Mouse (Mus musculus) c-Kit-positive CD71-negative TER-119-negative erythroid progenitor cells, embryonic 14.5 days (primary cell): ENCODE measurements around the gene Nt5c2.

Experiments
- DNase-seq: peaks from one replicate; pipeline ENCODE4 v3.0.0-alpha.2; 2013; ENCODE audit warnings: low read depth

Nt5c2 gene

DNA sequence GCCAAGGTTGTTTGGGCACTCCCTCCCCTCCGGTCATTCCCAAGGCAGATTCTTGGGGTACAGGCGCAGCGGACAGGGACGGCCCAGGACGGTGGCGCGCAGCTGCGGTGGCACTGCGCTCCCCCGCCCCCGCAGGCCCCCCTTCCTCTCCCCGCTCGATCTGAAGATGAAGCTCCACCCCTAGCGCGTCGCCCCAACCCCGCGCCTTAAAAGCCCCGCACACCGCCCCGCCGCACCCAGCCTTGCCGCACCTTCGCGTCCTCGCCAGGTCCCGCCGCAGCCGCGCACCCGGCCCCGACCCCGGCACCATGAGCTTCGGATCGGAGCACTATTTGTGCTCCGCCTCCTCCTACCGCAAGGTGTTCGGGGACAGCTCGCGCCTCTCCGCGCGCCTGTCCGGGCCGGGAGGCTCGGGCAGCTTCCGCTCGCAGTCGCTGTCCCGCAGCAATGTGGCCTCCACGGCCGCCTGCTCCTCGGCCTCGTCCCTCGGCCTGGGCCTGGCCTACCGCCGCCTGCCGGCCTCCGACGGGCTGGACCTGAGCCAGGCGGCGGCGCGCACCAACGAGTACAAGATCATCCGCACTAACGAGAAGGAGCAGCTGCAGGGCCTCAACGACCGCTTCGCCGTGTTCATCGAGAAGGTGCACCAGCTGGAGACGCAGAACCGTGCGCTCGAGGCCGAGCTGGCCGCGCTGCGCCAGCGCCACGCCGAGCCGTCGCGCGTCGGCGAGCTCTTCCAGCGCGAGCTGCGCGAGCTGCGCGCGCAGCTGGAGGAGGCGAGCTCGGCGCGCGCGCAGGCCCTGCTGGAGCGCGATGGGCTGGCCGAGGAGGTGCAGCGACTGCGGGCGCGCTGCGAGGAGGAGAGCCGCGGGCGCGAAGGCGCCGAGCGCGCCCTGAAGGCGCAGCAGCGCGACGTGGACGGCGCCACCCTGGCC is at the start of gene Nt5c2, which contains the start of gene Ina:
TSS of gene Nt5c2 (minus strand) at position 707 of the 935 bp plus-strand sequence.
TSS of gene Ina (plus strand) at position 252 of the 935 bp plus-strand sequence.
- DNase-seq: peak; percentile 43

- DNase-seq: no peak
Measured at GRCm38 (mm10) chr19:47057684-47058083, 42.7 kb upstream of the Nt5c2 start.

DNA sequence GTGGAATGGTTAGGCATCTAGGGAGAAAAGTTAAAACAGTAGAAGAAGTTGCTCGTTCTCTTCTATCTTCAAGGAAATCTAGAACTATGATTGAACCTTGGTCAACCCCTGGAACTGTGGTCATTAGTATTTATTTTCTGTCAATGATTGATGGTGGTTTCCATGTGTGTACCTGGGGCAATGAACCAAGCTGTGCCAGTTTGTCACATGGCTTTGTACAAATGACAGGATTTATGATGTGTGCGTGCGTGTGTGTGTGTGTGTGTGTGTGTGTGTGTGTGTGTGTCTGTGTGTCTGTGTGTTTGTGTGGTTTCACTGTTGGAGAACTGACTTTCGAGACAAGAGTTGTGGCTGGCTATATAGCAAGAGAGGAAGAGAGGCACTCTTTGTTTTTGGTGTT is 38.5 kb upstream of the Nt5c2 start:
- DNase-seq: no peak

GRCm38 (mm10) chr19:47052927-47053326 is 38.0 kb upstream of the Nt5c2 start:
- DNase-seq: no peak

DNA sequence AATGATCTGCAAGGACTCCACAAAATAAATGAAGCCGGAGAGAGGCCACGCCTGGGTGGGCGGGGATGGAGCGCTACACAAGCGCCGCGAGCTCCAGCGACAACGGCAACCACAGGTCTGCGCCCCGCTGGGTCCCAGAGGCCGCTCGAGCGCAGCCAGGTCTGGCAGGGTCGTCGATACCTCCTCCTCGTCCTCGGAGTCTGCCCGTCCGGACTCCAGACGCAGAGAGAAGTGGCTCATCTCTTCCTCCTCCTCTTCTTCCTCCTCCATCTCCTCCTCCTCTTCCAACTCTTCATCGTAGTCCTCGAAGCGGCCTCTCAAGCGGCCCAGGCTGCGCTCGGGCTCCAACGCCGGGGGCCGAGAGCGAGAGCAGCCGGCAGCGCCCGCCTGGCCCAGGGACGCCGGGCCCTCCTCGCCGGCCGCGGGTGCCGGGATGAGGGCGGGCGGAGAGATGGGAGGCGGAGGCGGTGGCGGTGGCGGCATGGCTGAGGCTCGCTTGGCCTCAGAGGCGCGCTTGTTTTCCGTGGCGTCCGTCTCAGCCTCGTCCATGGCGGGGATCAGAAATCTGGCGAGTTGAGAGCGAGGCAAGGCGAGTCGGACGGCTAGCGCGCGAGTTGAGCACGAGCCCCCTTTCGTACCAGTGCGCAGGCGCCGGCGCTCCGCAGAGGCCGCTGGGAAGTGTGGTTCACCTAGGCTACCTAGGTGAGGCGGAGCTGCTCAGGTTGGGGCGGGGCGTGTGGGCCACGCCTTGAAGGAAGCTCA is 35.5 kb upstream of the Nt5c2 start, which contains the start of gene Pcgf6:
TSS of gene Pcgf6 (minus strand) at position 636 of the 762 bp plus-strand sequence.
- peak; percentile 58 for DNase-seq

- DNase-seq: no peak
Measured at GRCm38 (mm10) chr19:47049840-47050239, 34.9 kb upstream of the Nt5c2 start.

DNA sequence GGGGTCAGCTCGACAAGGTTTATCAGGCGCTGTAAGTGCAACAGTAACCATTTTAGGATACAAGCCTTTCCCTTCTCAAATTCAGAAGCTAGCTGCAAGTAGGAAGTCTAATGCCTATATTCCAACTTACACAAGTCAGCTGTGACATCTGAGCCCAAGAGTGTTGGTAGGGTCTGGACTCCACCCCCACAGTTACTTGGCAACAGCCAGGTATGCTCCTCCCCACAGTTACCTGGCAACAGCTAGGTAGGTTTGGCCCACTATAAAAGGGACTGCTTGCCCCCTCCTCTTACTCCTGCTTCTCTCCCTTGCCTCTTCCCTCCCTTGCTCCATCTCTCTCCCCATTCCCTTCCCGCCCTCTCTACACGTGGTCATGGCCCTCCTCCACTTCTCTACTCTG is 34.1 kb upstream of the Nt5c2 start:
- DNase-seq: no peak

DNA sequence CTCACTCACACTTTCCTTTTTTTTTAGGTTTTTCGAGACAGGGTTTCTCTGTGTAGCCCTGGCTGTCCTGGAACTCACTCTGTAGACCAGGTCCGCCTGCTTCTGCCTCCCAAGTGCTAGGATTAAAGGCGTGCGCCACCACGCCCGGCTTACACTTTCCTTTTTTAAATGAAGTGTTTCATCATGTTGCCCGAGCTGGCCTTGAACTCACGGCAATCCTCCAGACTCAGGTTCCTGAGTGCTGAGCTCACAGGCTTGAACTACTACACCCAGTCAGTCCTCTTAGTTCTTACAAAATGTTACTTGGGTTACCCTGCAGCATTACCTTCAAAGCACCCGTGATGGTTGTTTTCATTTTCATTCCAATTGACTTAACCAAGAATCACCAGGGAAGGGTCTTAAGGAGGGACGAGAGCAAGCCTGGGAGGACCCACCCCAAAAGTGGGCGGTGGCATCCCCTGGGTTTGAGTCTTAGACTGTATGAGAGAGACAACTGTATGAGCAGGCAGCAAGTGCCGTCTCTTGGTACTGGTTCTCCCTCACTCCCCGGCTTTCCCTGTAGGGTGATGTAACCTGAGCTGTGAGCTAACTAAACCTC is 32.4 kb upstream of the Nt5c2 start:
- no peak for DNase-seq

DNA sequence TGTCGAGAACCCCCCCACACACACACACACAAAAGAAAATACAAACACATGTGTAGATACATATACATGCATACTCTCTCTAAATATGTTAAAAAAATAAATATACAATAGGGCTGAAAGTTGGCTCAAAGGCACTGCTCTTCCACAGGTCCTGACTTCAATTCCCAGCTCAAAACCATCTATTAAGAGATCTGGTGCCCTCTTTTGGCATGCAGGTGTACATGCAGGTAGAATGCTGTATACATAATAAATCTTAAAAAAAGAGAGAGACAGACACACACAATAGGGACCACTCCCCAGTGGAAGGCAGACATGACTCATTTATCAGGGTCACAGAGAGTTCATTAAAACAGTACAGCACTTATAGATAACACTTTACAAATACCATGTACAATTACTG is 31.4 kb upstream of the Nt5c2 start:
- no peak for DNase-seq

- DNase-seq: no peak
Measured at GRCm38 (mm10) chr19:47043608-47044007, 28.7 kb upstream of the Nt5c2 start.

- DNase-seq: no peak
Measured at GRCm38 (mm10) chr19:47040720-47041473, 25.9 kb upstream of the Nt5c2 start.

GRCm38 (mm10) chr19:47036596-47036995 is 21.6 kb upstream of the Nt5c2 start:
- no peak for DNase-seq

DNA sequence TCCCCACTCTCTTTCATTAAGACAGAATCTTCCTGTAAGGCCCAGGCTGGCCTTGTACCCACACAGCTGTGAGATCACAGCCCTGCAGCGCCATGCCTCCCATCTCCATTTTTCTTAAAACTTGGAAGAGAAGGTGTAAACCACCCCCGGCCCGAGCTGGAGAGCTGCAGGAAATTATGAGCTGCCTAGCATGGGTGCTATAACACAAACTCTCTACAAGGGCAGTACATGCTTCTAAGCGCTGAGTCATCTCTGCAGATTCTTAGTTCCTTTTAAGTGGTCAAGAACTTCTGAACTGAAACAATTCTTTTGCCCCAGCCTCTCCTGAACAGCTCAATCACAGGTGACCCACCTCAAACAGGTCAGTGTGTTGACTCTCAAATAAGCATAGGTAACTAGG is 20.0 kb upstream of the Nt5c2 start:
- DNase-seq: no peak

DNA sequence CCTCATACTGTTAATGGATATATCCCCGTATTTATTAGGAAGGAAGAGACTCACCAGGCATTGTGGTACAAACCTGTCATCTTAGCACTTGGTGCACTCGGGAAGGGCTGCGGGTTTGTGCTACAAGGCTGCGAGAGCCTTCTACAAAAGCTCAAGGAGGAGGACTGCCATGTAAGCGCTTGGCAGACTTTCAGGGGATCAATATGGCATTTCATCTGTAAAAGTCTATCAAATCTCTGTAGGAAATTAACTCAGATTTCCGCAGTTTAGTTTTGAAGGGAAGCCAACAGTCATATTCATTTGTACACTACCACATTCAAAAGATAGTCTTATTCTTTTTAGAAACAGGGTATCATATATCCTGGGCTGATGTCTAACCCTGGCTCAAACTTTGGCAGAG is 16.8 kb upstream of the Nt5c2 start:
- no peak for DNase-seq

- no peak for DNase-seq
Measured at GRCm38 (mm10) chr19:47029796-47030195, 14.8 kb upstream of the Nt5c2 start.

DNA sequence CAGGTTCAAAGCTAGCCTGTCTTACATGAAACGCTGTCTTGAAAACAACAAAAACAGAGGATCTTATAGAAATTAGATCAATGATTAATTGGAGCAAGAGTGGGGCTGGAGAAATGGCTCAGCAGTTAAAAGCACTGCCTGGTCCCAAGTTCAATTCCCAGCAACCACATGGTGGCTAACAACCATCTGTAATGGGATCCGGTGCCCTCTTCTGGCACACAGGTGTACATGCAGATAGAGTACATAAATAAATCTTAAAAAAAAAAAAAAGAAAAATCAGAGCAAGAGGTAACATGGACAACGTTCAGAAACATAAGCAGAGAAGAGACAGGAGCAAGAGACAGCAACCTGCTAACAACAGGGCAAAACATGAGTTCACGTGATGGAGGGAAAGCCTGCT is 11.6 kb upstream of the Nt5c2 start:
- DNase-seq: no peak

- no peak for DNase-seq
Measured at GRCm38 (mm10) chr19:47024954-47025353, 10.0 kb upstream of the Nt5c2 start.

DNA sequence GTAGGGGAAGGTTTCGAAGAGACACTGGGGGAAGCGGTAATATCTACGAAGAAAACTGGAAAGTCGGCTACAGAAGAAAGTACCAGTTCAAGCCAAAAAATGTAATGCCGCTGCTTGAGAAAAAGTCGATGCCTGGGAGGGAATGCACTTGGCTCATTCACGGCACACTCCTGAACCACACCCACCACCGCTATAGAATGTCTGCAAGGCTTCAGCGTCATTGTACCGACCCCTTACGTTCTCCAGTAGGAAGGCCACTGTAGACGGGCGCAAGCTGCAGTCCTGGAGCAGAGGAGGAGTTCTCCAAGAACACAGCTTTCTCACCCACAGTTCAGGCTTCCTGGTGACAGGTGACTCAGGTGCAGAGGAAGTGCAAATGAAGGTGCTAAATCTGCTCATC is 8.6 kb upstream of the Nt5c2 start:
- no peak for DNase-seq

DNA sequence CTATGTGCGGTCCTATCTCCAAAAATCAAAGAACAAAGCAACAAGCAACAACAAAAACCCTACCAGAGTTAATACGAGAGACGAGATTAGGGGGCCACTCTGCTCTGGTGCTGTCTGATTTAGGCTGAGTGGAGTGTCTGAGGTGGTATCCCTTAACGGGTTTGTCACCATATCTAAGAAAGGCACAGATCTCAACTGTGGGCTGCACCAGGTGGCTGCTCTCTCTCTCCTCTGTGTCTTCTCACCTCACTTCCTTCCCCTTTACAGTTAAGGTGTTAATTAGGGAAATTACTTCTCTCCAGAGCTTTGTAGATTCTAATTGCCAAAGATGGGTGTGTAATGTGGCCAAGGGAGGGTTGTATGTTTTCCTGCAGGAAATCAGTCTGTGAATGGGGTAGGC is 7.8 kb upstream of the Nt5c2 start:
- DNase-seq: no peak

DNA sequence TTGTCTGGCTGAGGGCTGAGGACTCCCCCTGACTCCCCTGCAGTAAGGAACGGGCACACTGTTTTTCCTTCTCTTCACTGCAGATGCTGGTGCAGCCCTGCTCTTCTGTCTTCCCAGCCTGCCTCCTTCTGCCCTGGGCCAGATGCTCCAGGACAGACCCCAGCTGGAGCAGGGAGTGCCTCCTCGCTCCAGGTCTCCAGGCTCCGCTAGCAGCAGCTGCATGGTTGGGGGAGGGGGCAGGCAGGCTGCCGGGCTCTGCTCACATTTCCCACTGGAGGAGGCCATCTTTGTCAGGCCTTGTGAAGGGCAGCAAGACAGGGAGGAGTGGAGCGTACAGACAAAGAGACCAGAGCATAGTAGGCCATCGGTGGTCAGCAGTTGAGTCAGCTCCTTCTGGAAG is 4.4 kb upstream of the Nt5c2 start:
- no peak for DNase-seq

DNA sequence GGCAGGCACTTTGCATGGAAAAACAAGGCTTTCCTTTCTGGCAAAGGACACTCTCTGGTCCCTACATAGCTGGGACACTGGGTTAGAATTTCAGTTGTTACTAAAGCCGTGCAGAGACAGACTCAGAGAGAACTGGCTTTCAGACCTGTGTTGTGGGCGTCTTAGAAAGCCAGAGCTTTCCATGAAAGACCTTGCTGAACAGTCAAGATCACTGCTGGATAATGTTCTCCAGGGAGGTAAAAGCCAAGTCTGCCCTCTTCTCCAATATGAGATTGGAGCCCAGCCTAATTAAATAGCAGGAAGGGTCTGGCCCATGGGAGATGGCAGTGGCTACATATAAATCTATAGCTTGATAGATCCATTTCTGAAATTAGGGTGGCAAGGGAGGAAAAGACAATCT is 3.4 kb upstream of the Nt5c2 start:
- no peak for DNase-seq

DNA sequence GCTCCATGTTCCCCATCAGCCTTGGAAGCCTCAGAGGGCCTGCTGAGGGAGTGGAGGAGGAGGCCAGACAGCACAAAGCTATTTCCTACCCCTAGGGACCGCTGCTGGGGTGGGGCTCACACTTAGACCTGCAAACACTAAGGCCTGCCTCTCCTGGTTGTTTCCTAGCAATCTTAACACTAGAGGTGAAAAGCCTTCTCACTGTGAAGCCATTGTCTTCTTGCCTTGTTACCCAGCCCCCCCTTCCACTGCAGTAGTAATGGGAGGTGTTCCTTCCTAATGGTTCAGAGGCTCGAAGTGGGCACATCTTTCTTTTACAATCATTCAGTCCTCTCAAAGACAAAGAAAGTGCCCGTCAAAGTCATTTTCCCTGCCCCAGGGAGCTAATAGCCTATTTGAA is 2.9 kb upstream of the Nt5c2 start:
- DNase-seq: no peak
